In genomic region chr3:143822564-143823394, GRCm38 (mm10) we compare ENCODE assay signal across 30 mouse cellular contexts.
DNase-seq lines count a peak whose midpoint lies in the region; ATAC-seq lines count a peak whose summit lies in the region.
"Had no signal": no experiment of that assay in that cellular context is flagged by ENCODE, and none has a peak within 500 bp of the region (broad histone marks: within the 10 kb centered on the region; RNA-seq: fewer than 3 reads in every experiment).

No protein-coding gene starts in this region.

- H3K27ac ChIP-seq in forebrain, embryonic 14.5 days (ENCODE audit: low read depth, low read length): no peak overlapping the region
- H3K27ac ChIP-seq in forebrain, embryonic 11.5 days (ENCODE audit: low read depth, low read length): no peak overlapping the region
- no peak overlapping the region for H3K27ac ChIP-seq in intestine, embryonic 14.5 days (ENCODE audit: low read depth)
- H3K27ac ChIP-seq: hindbrain, embryonic 12.5 days; hindbrain, postnatal 0 days; layer of hippocampus, adult 2 months; limb, embryonic 13.5 days; lung, embryonic 15.5 days; midbrain, embryonic 12.5 days had no signal

- H3K4me2 ChIP-seq in forebrain, embryonic 14.5 days (ENCODE audit: low read length): no peak overlapping the region
- H3K4me2 ChIP-seq in forebrain, embryonic 11.5 days (ENCODE audit: low read depth, low read length, severe bottlenecking): no peak overlapping the region
- no peak overlapping the region for H3K4me2 ChIP-seq in intestine, embryonic 14.5 days (ENCODE audit: low read length)
- H3K4me2 ChIP-seq: heart, embryonic 11.5 days; hindbrain, embryonic 12.5 days; limb, embryonic 13.5 days; liver, embryonic 11.5 days; lung, embryonic 15.5 days; midbrain, embryonic 12.5 days had no signal

- peak; percentile 17 for DNase-seq in forebrain, embryonic 14.5 days (ENCODE audit: low spot score)
- no peak for DNase-seq in forebrain, embryonic 11.5 days (ENCODE audit: low spot score)
- DNase-seq in brain, embryonic 18.5 days (ENCODE audit: low read depth, low spot score): peak; percentile 16
- no peak for DNase-seq in intestine, embryonic 14.5 days (ENCODE audit: low spot score)
- DNase-seq in gastrocnemius, postnatal 4 days (ENCODE audit: low spot score in 2 of 2): no peak
- DNase-seq in right cerebral cortex, postnatal 4 days: no peak
- DNase-seq in lung, postnatal 10 days: no peak
- DNase-seq: adrenal gland, postnatal 14 days; cerebellum, adult 2 months; cerebellum, postnatal 25 days; gastrocnemius, postnatal 14 days; heart, adult 18-20 months; heart, postnatal 36 days; kidney, adult 18-20 months; kidney, postnatal 36 days; lung, postnatal 4 days; retina, postnatal 1 day; right cerebral cortex, postnatal 25 days; thymus, adult 2 months; thymus, postnatal 36 days had no signal

- WGBS in forebrain, embryonic 14.5 days: 59% methylated on average over 8 of the region's 8 CpGs
- 75% methylated on average over 8 of the region's 8 CpGs for WGBS in forebrain, embryonic 11.5 days
- 50% methylated on average over 8 of the region's 8 CpGs for WGBS in intestine, embryonic 14.5 days

- H3K4me1 ChIP-seq in forebrain, embryonic 14.5 days (ENCODE audit: control insufficient read depth, insufficient read depth, low read length): no peaks in the 10 kb centered on the region
- no peaks in the 10 kb centered on the region for H3K4me1 ChIP-seq in forebrain, embryonic 11.5 days (replicated peaks; ENCODE audit: control insufficient read depth, insufficient read depth, low read length)
- H3K4me1 ChIP-seq in intestine, embryonic 14.5 days (replicated peaks; ENCODE audit: control insufficient read depth, insufficient read depth, low read length): no peaks in the 10 kb centered on the region
- H3K4me1 ChIP-seq: hindbrain, embryonic 12.5 days; lung, embryonic 15.5 days; megakaryocyte, embryonic 14.5 days; midbrain, embryonic 12.5 days had no signal

- ATAC-seq in forebrain, embryonic 14.5 days: no peak
- no peak for ATAC-seq in forebrain, embryonic 11.5 days (replicated peaks; ENCODE audit: low FRiP score)
- peak; percentile 68 for ATAC-seq in intestine, embryonic 14.5 days (replicated peaks; ENCODE audit: low FRiP score, low TSS enrichment, low read depth)
- ATAC-seq: hindbrain, postnatal 0 days had no signal

- H3K4me3 ChIP-seq in forebrain, embryonic 14.5 days (ENCODE audit: low read depth, low read length): no peak overlapping the region
- H3K4me3 ChIP-seq in forebrain, embryonic 11.5 days (ENCODE audit: low read depth, low read length): no peak overlapping the region
- H3K4me3 ChIP-seq in intestine, embryonic 14.5 days (ENCODE audit: low read depth, low read length): no peak overlapping the region
- H3K4me3 ChIP-seq: hindbrain, embryonic 12.5 days; layer of hippocampus, adult 2 months; limb, embryonic 13.5 days; lung, embryonic 15.5 days; megakaryocyte, embryonic 14.5 days; midbrain, embryonic 12.5 days; myocyte had no signal

- H3K36me3 ChIP-seq in forebrain, embryonic 14.5 days (ENCODE audit: control insufficient read depth, insufficient read depth, low read length): no peaks in the 10 kb centered on the region
- H3K36me3 ChIP-seq in forebrain, embryonic 11.5 days (ENCODE audit: control insufficient read depth, insufficient read depth, low read length): no peaks in the 10 kb centered on the region
- no peaks in the 10 kb centered on the region for H3K36me3 ChIP-seq in intestine, embryonic 14.5 days (ENCODE audit: control insufficient read depth, insufficient read depth, low read length)
- H3K36me3 ChIP-seq: hindbrain, embryonic 12.5 days; limb, embryonic 13.5 days; lung, embryonic 15.5 days; midbrain, embryonic 12.5 days had no signal

- H3K9ac ChIP-seq in forebrain, embryonic 14.5 days (ENCODE audit: low read length): no peak overlapping the region
- H3K9ac ChIP-seq in forebrain, embryonic 11.5 days (ENCODE audit: low read length): no peak overlapping the region
- no peak overlapping the region for H3K9ac ChIP-seq in intestine, embryonic 14.5 days (ENCODE audit: low read length)
- H3K9ac ChIP-seq: hindbrain, embryonic 12.5 days; limb, embryonic 13.5 days; lung, embryonic 15.5 days; midbrain, embryonic 12.5 days had no signal

- no peaks in the 10 kb centered on the region for H3K27me3 ChIP-seq in forebrain, embryonic 14.5 days (replicated peaks; ENCODE audit: control insufficient read depth, insufficient read depth, low read length)
- no peaks in the 10 kb centered on the region for H3K27me3 ChIP-seq in forebrain, embryonic 11.5 days (ENCODE audit: control insufficient read depth, insufficient read depth, low read length)
- no peaks in the 10 kb centered on the region for H3K27me3 ChIP-seq in intestine, embryonic 14.5 days (replicated peaks; ENCODE audit: control insufficient read depth, insufficient read depth, low read length)
- H3K27me3 ChIP-seq: hindbrain, embryonic 12.5 days; lung, embryonic 15.5 days; megakaryocyte, embryonic 14.5 days; midbrain, embryonic 12.5 days had no signal

- no peaks in the 10 kb centered on the region for H3K9me3 ChIP-seq in forebrain, embryonic 14.5 days (replicated peaks; ENCODE audit: control insufficient read depth, low read length)
- no peaks in the 10 kb centered on the region for H3K9me3 ChIP-seq in forebrain, embryonic 11.5 days (ENCODE audit: control insufficient read depth, low read length)
- no peaks in the 10 kb centered on the region for H3K9me3 ChIP-seq in intestine, embryonic 14.5 days (ENCODE audit: control insufficient read depth, low read length)
- H3K9me3 ChIP-seq: hindbrain, embryonic 12.5 days; limb, embryonic 13.5 days; lung, embryonic 15.5 days; megakaryocyte, embryonic 14.5 days; midbrain, embryonic 12.5 days had no signal

Comparison
In these comparisons a context has a peak if more than half of its experiments do, and no peak if none do; other contexts are left out.
1. DNase-seq: peak in forebrain, embryonic 14.5 days (single experiment) and brain, embryonic 18.5 days (single experiment); none in forebrain, embryonic 11.5 days (single experiment), intestine, embryonic 14.5 days (single experiment), gastrocnemius, postnatal 4 days (0 of 2), right cerebral cortex, postnatal 4 days (single experiment) and lung, postnatal 10 days (single experiment).